Mouse (Mus musculus): Measurements from ENCODE around the gene Cdk13.

DNA sequence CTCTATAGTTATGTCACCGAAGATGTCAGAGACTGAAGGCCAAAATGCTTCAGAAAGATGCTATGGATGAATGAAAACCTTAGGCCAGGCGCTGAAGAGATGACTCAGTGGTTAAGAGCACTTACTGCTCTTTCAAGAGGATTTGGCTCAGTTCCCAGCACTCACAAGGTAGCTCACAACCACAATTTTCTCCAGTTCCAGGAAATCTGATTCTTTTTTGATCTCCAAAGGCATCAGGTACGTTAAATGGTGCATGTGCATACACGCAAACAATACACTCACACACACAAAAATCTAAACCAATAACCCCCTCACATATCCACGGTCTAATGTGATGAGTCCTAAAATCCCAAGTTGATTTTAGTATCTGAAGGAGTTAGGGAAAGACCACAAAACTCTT is 111.1 kb downstream of the Cdk13 start:
- TF ChIP-seq CTCF (IDR thresholded peaks at IDR 0.05; ENCODE audit: low read depth, low read length) (no peak), POLR2A (IDR thresholded peaks at IDR 0.05; ENCODE audit: borderline replicate concordance, low read depth, low read length) (no peak)
